8 mouse cellular contexts compared by ENCODE assay signal in genomic region chr1:165236321-165237298, GRCm38 (mm10). TPM values are rescaled to one million over a fixed set of nuclear protein-coding genes. Genes with fewer than 3 reads are reported as not detected.
DNase-seq lines count a peak whose midpoint lies in the region; ATAC-seq and TF ChIP-seq lines count a peak whose summit lies in the region.

Gene Tiprl, minus strand, starts transcription at chr1:165236996.

- H3K27ac ChIP-seq in forebrain, embryonic 10.5 days = peak within 1 kb of the TSS; percentile 93
- H3K27ac ChIP-seq in heart, embryonic 15.5 days = peak within 1 kb of the TSS; percentile 99
- peak within 1 kb of the TSS; percentile 55 for H3K27ac ChIP-seq in liver, embryonic 14.5 days
- peak within 1 kb of the TSS; percentile 76 for H3K27ac ChIP-seq in neural tube, embryonic 11.5 days (ENCODE audit: low read depth, low read length)
- peak within 1 kb of the TSS; percentile 93 for H3K27ac ChIP-seq in stomach, postnatal 0 days (replicated peaks)

- peaks cover 20% of the 10 kb centered on the region for H3K4me1 ChIP-seq in forebrain, embryonic 10.5 days
- H3K4me1 ChIP-seq in heart, embryonic 15.5 days (replicated peaks) = peaks cover 23% of the 10 kb centered on the region
- peaks cover 12 to 20% of the 10 kb centered on the region in 2 experiments; a peak in 3 of 4 replicates for H3K4me1 ChIP-seq in liver, embryonic 14.5 days (replicated peaks; ENCODE audit: control insufficient read depth in 2 of 2, insufficient read depth in 2 of 2, low read length in 1 of 2)
- peaks cover 4% of the 10 kb centered on the region for H3K4me1 ChIP-seq in neural tube, embryonic 11.5 days (ENCODE audit: control insufficient read depth, insufficient read depth, low read length)
- no peaks in the 10 kb centered on the region; the same call in 1 of the 2 replicates for H3K4me1 ChIP-seq in stomach, postnatal 0 days (replicated peaks; ENCODE audit: control insufficient read depth, insufficient read depth)

- H3K4me3 ChIP-seq in forebrain, embryonic 10.5 days = peak within 1 kb of the TSS; percentile 91
- peak within 1 kb of the TSS; percentile 98 for H3K4me3 ChIP-seq in heart, embryonic 15.5 days
- peak within 1 kb of the TSS; percentile 78 to 93 for H3K4me3 ChIP-seq in liver, embryonic 14.5 days (ENCODE audit: insufficient read depth in 1 of 2, low read depth in 2 of 2, low read length in 2 of 2)
- H3K4me3 ChIP-seq in neural tube, embryonic 11.5 days (ENCODE audit: low read depth, low read length) = peak within 1 kb of the TSS; percentile 65
- H3K4me3 ChIP-seq in stomach, postnatal 0 days (ENCODE audit: low read depth, low read length) = peak within 1 kb of the TSS; percentile 82

- H3K27me3 ChIP-seq in forebrain, embryonic 10.5 days (ENCODE audit: poor library complexity, severe bottlenecking) = no peaks in the 10 kb centered on the region
- no peaks in the 10 kb centered on the region for H3K27me3 ChIP-seq in heart, embryonic 15.5 days
- no peaks in the 10 kb centered on the region for H3K27me3 ChIP-seq in liver, embryonic 14.5 days (ENCODE audit: control insufficient read depth, insufficient read depth, low read length)
- no peaks in the 10 kb centered on the region for H3K27me3 ChIP-seq in neural tube, embryonic 11.5 days (ENCODE audit: control insufficient read depth, insufficient read depth, low read length)
- no peaks in the 10 kb centered on the region for H3K27me3 ChIP-seq in stomach, postnatal 0 days (ENCODE audit: control insufficient read depth, insufficient read depth, low read length)

- peak within 1 kb of the TSS; percentile 96 for H3K9ac ChIP-seq in heart, embryonic 15.5 days
- peak within 1 kb of the TSS; percentile 84 for H3K9ac ChIP-seq in liver, embryonic 14.5 days (replicated peaks)
- peak within 1 kb of the TSS; percentile 73 for H3K9ac ChIP-seq in neural tube, embryonic 11.5 days (ENCODE audit: low read length)
- peak within 1 kb of the TSS; percentile 76 for H3K9ac ChIP-seq in stomach, postnatal 0 days (ENCODE audit: low read length)

- peak within 1 kb of the TSS; percentile 78 for H3K4me2 ChIP-seq in heart, embryonic 15.5 days
- H3K4me2 ChIP-seq in liver, embryonic 14.5 days (ENCODE audit: low read depth) = peak within 1 kb of the TSS; percentile 85
- peak within 1 kb of the TSS; percentile 70 for H3K4me2 ChIP-seq in neural tube, embryonic 11.5 days (ENCODE audit: low read depth)
- H3K4me2 ChIP-seq in stomach, postnatal 0 days (replicated peaks; ENCODE audit: low read depth) = peak within 1 kb of the TSS; percentile 86

- WGBS in forebrain, embryonic 10.5 days = under 1% methylated on average over 76 of the region's 76 CpGs
- WGBS in heart, embryonic 15.5 days = under 1% methylated on average over 75 of the region's 76 CpGs
- under 1% methylated on average over 76 of the region's 76 CpGs for WGBS in liver, embryonic 14.5 days (ENCODE audit: insufficient replicate concordance)
- under 1% methylated on average over 76 of the region's 76 CpGs for WGBS in neural tube, embryonic 11.5 days
- WGBS in stomach, postnatal 0 days = under 1% methylated on average over 76 of the region's 76 CpGs

- no peak for TF ChIP-seq EP300 in liver, embryonic 14.5 days (IDR thresholded peaks at IDR 0.05; ENCODE audit: low read depth)
- no peak for TF ChIP-seq EP300 in stomach, postnatal 0 days (optimal IDR thresholded peaks at IDR 0.05)

- no peak; the same call in 1 of the 2 replicates for TF ChIP-seq CTCF in liver, embryonic 14.5 days (IDR thresholded peaks at IDR 0.05; ENCODE audit: low read depth)
- peak; percentile 34 for TF ChIP-seq CTCF in stomach, postnatal 0 days (IDR thresholded peaks at IDR 0.05; ENCODE audit: low read depth)

- no peaks in the 10 kb centered on the region for H3K9me3 ChIP-seq in forebrain, embryonic 10.5 days
- H3K9me3 ChIP-seq in heart, embryonic 15.5 days (replicated peaks) = no peaks in the 10 kb centered on the region
- H3K9me3 ChIP-seq in liver, embryonic 14.5 days (ENCODE audit: control insufficient read depth, low read length) = no peaks in the 10 kb centered on the region
- no peaks in the 10 kb centered on the region for H3K9me3 ChIP-seq in neural tube, embryonic 11.5 days (ENCODE audit: control insufficient read depth, low read length)
- no peaks in the 10 kb centered on the region for H3K9me3 ChIP-seq in stomach, postnatal 0 days (ENCODE audit: control insufficient read depth, low read length)

- H3K36me3 ChIP-seq in forebrain, embryonic 10.5 days (replicated peaks) = no peaks in the 10 kb centered on the region
- no peaks in the 10 kb centered on the region for H3K36me3 ChIP-seq in heart, embryonic 15.5 days
- H3K36me3 ChIP-seq in liver, embryonic 14.5 days (replicated peaks; ENCODE audit: control insufficient read depth, insufficient read depth, low read depth) = no peaks in the 10 kb centered on the region
- H3K36me3 ChIP-seq in neural tube, embryonic 11.5 days (ENCODE audit: control insufficient read depth, insufficient read depth, low read length) = no peaks in the 10 kb centered on the region
- no peaks in the 10 kb centered on the region for H3K36me3 ChIP-seq in stomach, postnatal 0 days (ENCODE audit: control insufficient read depth, insufficient read depth, low read length)

- ATAC-seq in heart, embryonic 15.5 days (replicated peaks; ENCODE audit: insufficient number of reproducible peaks, insufficient read depth, low FRiP score, low read depth) = peak; percentile 100
- peak; percentile 98 for ATAC-seq in liver, embryonic 14.5 days (ENCODE audit: insufficient read depth)
- ATAC-seq in neural tube, embryonic 11.5 days (ENCODE audit: insufficient read depth, low FRiP score, low TSS enrichment) = peak; percentile 99
- ATAC-seq in stomach, postnatal 0 days (ENCODE audit: low FRiP score, low TSS enrichment) = peak; percentile 99

- DNase-seq in CD8-positive naive resting alpha-beta T cell, adult 2 months (ENCODE audit: low read depth in 2 of 2, low spot score in 2 of 2) = peak; percentile 91 to 93
- peak; percentile 92 for DNase-seq in c-Kit-positive CD71-negative TER-119-negative erythroid progenitor cells, embryonic 14.5 days (ENCODE audit: low read depth)
- DNase-seq in forebrain, embryonic 10.5 days (ENCODE audit: extremely low spot score, low spot score) = peak; percentile 94
- DNase-seq in kidney, postnatal 25 days = peak; percentile 97 to 98
- peak; percentile 96 to 97 (median 97) for DNase-seq in liver, embryonic 14.5 days (ENCODE audit: low read depth in 3 of 3, low spot score in 3 of 3)
- DNase-seq in neural tube, embryonic 11.5 days (ENCODE audit: low spot score) = peak; percentile 96
- DNase-seq in stomach, postnatal 0 days (ENCODE audit: low spot score) = peak; percentile 97

RNA-seq across cellular contexts. Expression of gene Tiprl, which starts in this region (rescaled TPM):
- polyA plus RNA-seq in forebrain, embryonic 10.5 days (2016; fragmentation: Nextera tagmentation; extraction: Ambion mirVana) = 93.1 and 98.9 TPM in 2 replicates
- polyA plus RNA-seq in heart, embryonic 15.5 days (2015; fragmentation: Nextera tagmentation; extraction: Ambion mirVana) = 86.6 and 87.5 TPM in 2 replicates
- 7.3 and 14.1 TPM in 2 replicates for polyA plus RNA-seq in liver, embryonic 14.5 days (2012; rRNA removed)
- 39.2 and 49.0 TPM in 2 replicates for polyA plus RNA-seq in liver, embryonic 14.5 days (2014; fragmentation: Nextera tagmentation; extraction: Ambion mirVana)
- 96.8 and 110 TPM in 2 replicates for polyA plus RNA-seq in neural tube, embryonic 11.5 days (2014; fragmentation: Nextera tagmentation; extraction: Ambion mirVana)
- polyA plus RNA-seq in stomach, postnatal 0 days (2015; fragmentation: Nextera tagmentation; extraction: Ambion mirVana) = 53.8 and 56.7 TPM in 2 replicates

Comparison
In these comparisons a context has a peak if more than half of its experiments do, and no peak if none do; other contexts are left out.
1. Peak in every context shown above with its lines: DNase-seq, ATAC-seq, H3K4me3 ChIP-seq and H3K27ac ChIP-seq.